Mouse (Mus musculus) retina, embryonic 14.5 days (tissue): ENCODE measurements around the gene Dedd2.
"Not testable (repeated sequence)": the region's sequence is repeated elsewhere in the genome, so short reads cannot be mapped to it uniquely, and the experiment has no call there.

Source experiments
- DNase-seq: peaks from one replicate; pipeline ENCODE4 v3.0.0-alpha.2; 2015; ENCODE audit warnings: low spot score

Gene Dedd2

GRCm38 (mm10) chr7:25220457-25221101, at the start of gene Dedd2:
TSS of gene Dedd2 (minus strand) at chr7:25220615.
- no peak for DNase-seq

- no peak for DNase-seq
Measured at GRCm38 (mm10) chr7:25269545-25270271, 49.3 kb upstream of the Dedd2 start.

GRCm38 (mm10) chr7:25269029-25269428, 48.6 kb upstream of the Dedd2 start:
- no peak for DNase-seq

GRCm38 (mm10) chr7:25268588-25268987, 48.2 kb upstream of the Dedd2 start:
- no peak for DNase-seq

- DNase-seq, result peak; percentile 100
Measured at GRCm38 (mm10) chr7:25267751-25268463, 47.5 kb upstream of the Dedd2 start.

DNA sequence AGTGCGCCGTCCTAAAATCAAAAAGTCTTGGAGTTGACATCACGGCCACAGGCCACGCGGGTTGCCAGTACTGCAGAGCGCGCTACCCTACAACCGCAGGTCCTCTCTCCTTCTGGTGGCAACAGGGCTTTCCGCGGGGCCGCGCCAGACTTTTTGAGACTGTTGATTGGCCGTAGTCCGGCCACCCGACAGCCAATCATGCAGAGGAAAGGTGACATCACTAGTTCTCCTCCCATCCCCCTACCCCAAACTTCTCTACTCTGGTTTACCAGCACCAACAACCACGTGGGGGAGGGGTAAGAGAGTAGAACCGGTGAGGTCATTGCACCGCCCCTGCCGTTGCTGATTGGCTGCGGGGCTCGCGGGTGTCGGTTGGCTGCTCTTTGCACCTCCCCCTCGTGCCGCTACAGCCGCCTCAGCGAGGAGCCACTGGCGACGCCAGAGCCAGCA, 46.9 kb upstream of the Dedd2 start, which contains the start of gene Cic:
Cic (plus strand) TSS at position 404 of the 450 bp plus-strand sequence.
- peak; percentile 100 for DNase-seq

DNA sequence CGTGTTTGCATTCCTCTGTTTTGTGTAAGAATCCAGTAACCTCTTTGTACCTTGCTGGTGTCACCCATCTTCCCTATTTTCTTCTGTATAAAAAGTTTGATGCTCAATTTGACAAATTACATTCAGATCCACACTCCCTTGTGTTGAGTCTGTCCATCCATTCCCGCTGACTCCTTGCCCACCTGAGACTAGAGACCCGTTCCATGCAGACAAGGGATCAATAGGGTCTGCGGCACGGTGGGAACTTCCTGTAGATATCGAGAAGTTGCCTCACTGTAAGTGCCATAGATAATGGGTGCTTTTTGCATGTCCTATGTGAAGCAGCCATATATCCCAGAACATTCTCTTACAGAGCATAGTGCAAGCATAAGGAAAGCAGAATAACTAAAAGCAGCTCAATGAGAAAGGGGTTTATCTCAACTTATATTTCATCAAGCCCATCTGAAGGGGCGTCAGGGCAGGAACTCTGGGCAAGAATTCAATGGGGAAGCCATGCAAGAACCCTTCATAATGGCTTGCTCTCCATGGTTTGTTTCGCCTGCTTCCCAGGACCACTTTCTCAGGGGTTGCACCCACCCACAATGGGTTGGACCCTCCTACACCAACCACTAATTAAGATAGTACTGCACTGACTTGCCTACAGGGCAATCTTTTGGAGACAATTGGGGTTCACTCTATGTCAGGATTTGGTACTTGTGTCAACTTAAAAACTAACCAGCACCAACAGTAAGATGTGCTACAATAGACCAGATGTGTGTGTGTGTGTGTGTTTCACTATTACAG, 46.0 kb upstream of the Dedd2 start:
- DNase-seq, result no peak

- DNase-seq, result not testable (repeated sequence)
Measured at GRCm38 (mm10) chr7:25265743-25266142, 45.3 kb upstream of the Dedd2 start.

DNA sequence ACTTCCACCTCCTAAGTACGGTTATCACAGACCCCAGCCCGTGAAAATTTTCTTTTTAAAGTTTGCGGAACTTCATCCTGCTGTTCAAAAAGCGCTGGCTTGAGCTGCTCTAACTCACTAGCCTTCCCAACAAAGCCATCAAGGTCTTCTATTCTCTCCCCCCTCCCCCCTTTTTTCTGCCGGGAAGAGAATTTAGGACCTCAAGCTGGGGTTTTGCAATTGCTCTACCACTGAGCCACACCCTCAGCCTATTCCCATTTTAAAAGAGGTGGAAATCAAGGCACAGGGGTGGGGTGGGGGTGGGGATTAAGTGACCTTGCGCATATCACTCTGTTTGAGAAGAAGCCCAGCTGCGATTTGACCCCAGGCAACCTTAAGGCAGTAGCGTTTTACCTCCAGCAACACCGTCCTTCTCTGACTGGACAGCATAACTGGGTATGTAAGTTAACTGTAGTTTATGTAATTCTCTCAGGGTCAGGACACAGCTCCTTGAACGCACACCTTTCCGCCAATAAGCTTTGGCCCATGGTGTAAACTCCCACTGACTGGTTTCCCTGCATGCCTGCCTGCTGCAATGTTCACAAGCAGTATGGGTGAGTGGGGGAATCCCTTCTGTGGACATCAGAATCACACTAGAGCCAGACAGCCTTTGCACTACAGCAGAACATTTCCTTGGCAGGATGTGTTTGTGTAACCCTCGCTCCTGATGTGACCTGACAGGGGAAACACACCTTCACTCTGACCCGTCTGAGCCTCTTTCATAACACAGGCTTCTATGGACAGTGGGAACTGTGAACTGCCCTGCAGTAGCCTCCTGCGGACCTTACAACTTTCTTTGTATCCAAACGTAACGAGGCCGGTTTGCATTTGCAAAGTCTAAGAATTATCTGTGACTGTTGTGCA, 43.8 kb upstream of the Dedd2 start:
- no peak for DNase-seq

- no peak for DNase-seq
Measured at GRCm38 (mm10) chr7:25261896-25262295, 41.5 kb upstream of the Dedd2 start.

GRCm38 (mm10) chr7:25251822-25252221, 31.4 kb upstream of the Dedd2 start:
- DNase-seq, result no peak

DNA sequence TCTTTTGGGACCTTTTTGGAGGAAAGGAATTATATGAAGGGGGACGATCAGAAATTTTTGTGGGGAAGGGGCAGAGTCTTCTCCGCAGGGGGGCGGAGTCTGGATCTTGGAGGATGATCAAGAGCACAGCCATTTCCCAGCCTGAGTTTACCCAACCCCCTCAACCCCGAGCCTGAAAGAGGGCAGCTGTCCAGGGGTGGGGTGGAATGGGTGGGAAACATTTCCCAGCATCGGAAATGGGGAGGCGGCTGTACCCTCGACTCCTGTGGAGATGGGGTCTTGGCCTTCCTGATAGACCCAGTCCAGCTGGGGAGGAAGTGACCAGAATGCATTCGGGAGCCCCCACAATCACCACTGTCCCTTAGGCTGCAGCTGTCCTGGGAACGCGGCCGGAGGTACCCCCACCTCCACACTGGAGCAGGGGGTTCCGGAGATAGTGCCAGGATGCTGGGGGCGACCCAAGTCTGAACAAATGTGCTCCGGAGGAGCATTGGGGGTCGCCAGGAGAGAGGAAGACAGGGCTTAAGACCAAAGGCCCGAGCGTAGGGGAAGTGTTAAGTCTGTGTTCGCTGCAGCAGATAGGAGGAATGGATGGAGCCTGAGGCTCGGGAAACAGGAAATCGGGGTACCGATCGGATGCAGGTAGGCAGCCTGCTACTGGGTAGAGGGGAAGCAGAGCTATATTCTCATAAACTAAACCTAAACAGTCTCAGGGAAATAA, 30.8 kb upstream of the Dedd2 start:
- peak; percentile 62 for DNase-seq

GRCm38 (mm10) chr7:25250141-25250972, 29.9 kb upstream of the Dedd2 start, which contains the start of gene Erf:
TSS of gene Erf (minus strand) at chr7:25250761.
- peak; percentile 91 for DNase-seq

DNA sequence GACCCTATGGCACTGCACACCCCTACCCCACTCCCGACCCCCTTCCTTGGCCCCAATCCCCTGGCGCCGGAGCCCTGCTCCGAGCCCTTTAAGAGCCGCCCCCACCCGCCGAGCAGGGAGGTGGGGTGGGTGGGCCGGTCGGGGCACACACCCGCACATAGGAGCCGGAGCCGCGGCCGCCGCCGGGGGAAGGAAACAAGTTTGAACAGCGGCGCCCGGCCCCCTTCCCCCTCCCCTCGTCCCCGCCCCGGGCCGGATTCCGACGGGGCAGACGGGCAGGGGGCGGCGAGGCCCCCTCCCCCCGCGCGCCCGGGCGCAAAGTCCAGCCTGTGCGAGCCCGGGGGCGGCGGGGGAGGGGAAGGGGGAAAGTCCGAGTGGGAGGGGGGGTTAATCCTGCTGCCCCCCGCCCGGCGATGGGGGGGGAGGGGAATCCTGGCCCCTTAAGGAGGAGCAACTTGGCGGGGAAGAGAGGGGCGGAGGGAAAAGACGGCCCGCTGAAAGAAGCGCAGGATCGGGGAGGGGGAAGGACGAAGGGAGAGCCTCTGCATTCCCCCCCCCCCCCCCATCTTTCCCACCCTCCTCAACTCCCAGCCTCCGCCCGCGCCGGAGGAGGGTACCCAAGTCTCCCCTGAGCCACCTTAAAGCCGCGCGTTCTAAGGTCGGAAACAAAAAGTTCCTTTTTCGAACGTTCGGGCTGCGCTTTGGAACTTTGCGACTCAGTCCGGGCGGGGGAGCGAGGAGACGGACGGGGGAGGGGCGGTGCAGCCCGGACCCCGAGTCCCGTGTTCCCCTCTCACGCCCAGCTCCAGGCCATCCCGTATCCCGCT, 29.1 kb upstream of the Dedd2 start:
- peak; percentile 79 for DNase-seq

- no peak for DNase-seq
Measured at GRCm38 (mm10) chr7:25248846-25249313, 28.5 kb upstream of the Dedd2 start.

- DNase-seq, result peak; percentile 44
Measured at GRCm38 (mm10) chr7:25248018-25248647, 27.7 kb upstream of the Dedd2 start.

- DNase-seq, result no peak
Measured at GRCm38 (mm10) chr7:25247498-25247897, 27.1 kb upstream of the Dedd2 start.

- peak; percentile 15 for DNase-seq
Measured at GRCm38 (mm10) chr7:25246759-25247137, 26.3 kb upstream of the Dedd2 start.
